11 mouse cellular contexts compared by ENCODE assay signal in the genomic region with DNA sequence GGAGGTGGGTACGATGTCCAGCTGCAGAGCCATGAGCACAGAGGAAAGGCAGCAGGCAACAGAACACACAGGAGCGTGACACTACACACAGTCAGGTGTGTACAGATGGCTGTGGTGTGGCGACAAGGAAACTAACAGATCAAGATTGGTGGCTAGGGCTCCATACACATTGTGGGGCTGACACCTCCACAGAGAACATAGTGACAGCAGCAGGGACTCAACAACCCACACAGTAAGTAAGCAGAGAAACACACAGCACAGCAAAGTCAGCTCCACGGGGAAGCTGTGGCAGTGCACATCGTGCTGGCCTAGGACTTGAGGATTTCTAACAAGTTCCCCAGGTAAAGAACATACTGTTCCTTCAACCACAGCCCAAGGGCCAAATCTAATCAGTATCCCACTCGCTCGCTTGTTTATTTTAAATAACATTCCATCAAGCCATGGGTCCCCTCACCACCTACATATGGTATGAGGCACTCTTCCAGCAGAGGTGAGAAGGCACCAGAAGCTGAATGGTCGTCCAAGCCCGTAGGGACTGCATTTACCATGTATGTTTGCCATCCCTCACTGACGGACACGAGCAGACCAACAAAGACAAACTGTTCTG.
DNase-seq lines count a peak whose midpoint lies in the region; ATAC-seq and TF ChIP-seq lines count a peak whose summit lies in the region.
"Had no signal": no experiment of that assay in that cellular context is flagged by ENCODE, and none has a peak within 500 bp of the region (broad histone marks: within the 10 kb centered on the region; RNA-seq: fewer than 3 reads in every experiment).

No protein-coding gene starts in this region.

- DNase-seq in heart, postnatal 25 days (ENCODE audit: low spot score), result no peak
- no peak for DNase-seq in left cerebral cortex, adult 2 months (ENCODE audit: extremely low spot score in 1 of 2, low spot score in 2 of 2)
- no peak for DNase-seq in left cerebral cortex, postnatal 36 days (ENCODE audit: low spot score in 2 of 2)
- DNase-seq in CD4-positive, CD25-positive, alpha-beta regulatory T cell, adult 2 months (ENCODE audit: low read depth, low spot score), result peak; percentile 31
- no peak for DNase-seq in intestine, embryonic 14.5 days (ENCODE audit: low spot score)
- DNase-seq in urinary bladder, postnatal 4 days (ENCODE audit: low spot score in 2 of 2), result no peak
- DNase-seq: cerebellum, adult 9-10 months had no signal

- TF ChIP-seq CTCF in left cerebral cortex, adult 2 months (IDR thresholded peaks at IDR 0.05), result no peak

- peak overlapping the region; percentile 50; the same call in 1 of the 2 replicates for H3K27ac ChIP-seq in heart, embryonic 11.5 days (ENCODE audit: low read depth, low read length)
- peak overlapping the region; percentile 50 for H3K27ac ChIP-seq in left cerebral cortex, adult 2 months
- H3K27ac ChIP-seq in intestine, embryonic 14.5 days (ENCODE audit: low read depth), result peak overlapping the region; percentile 67
- H3K27ac ChIP-seq: hindbrain, embryonic 10.5 days had no signal

- H3K9ac ChIP-seq in heart, embryonic 11.5 days (ENCODE audit: low read depth, low read length), result no peak overlapping the region
- H3K9ac ChIP-seq in intestine, embryonic 14.5 days (ENCODE audit: low read length), result no peak overlapping the region

- no peak for ATAC-seq in heart, embryonic 11.5 days (replicated peaks; ENCODE audit: insufficient number of reproducible peaks, low FRiP score, low TSS enrichment)
- ATAC-seq in intestine, embryonic 14.5 days (replicated peaks; ENCODE audit: low FRiP score, low TSS enrichment, low read depth), result no peak
- no peak; the same call in 1 of the 2 replicates for ATAC-seq in granulocyte monocyte progenitor cell, adult 5-6 weeks (replicated peaks; ENCODE audit: poor library complexity, severe bottlenecking)
- ATAC-seq: forebrain, embryonic 16.5 days had no signal

- intact Hi-C loops in heart, postnatal 25 days (cut with DNase I), result no loop called here
- intact Hi-C loops in left cerebral cortex, adult 2 months (cut with DNase I), result no loop called here
- intact Hi-C loops in left cerebral cortex, postnatal 36 days (cut with DNase I), result loop anchor here (10.0 kb wide), 1 partner anchor 104 kb away; no protein-coding TSS in a partner anchor

- WGBS in heart, embryonic 11.5 days (ENCODE audit: insufficient replicate concordance), result 67% methylated on average over 11 of the region's 11 CpGs
- WGBS in intestine, embryonic 14.5 days, result 66% methylated on average over 11 of the region's 11 CpGs

- peaks cover 55% of the 10 kb centered on the region for H3K4me1 ChIP-seq in heart, embryonic 11.5 days (ENCODE audit: control insufficient read depth, insufficient read depth, low read length)
- peaks cover 25% of the 10 kb centered on the region for H3K4me1 ChIP-seq in intestine, embryonic 14.5 days (replicated peaks; ENCODE audit: control insufficient read depth, insufficient read depth, low read length)

- no peak overlapping the region for H3K4me3 ChIP-seq in heart, embryonic 11.5 days (ENCODE audit: low read depth, low read length)
- no peak overlapping the region for H3K4me3 ChIP-seq in left cerebral cortex, adult 2 months
- no peak overlapping the region for H3K4me3 ChIP-seq in intestine, embryonic 14.5 days (ENCODE audit: low read depth, low read length)
- H3K4me3 ChIP-seq: hindbrain, embryonic 10.5 days had no signal

- no peak overlapping the region for H3K4me2 ChIP-seq in heart, embryonic 11.5 days
- H3K4me2 ChIP-seq in intestine, embryonic 14.5 days (ENCODE audit: low read length), result no peak overlapping the region

- no peaks in the 10 kb centered on the region for H3K9me3 ChIP-seq in heart, embryonic 11.5 days (replicated peaks; ENCODE audit: control insufficient read depth, low read length)
- H3K9me3 ChIP-seq in intestine, embryonic 14.5 days (ENCODE audit: control insufficient read depth, low read length), result no peaks in the 10 kb centered on the region
- H3K9me3 ChIP-seq: hindbrain, embryonic 10.5 days had no signal

- H3K36me3 ChIP-seq in heart, embryonic 11.5 days (ENCODE audit: control insufficient read depth, insufficient read depth, low read length), result no peaks in the 10 kb centered on the region
- no peaks in the 10 kb centered on the region for H3K36me3 ChIP-seq in intestine, embryonic 14.5 days (ENCODE audit: control insufficient read depth, insufficient read depth, low read length)

- no peaks in the 10 kb centered on the region for H3K27me3 ChIP-seq in heart, embryonic 11.5 days (ENCODE audit: control insufficient read depth, insufficient read depth, low read length)
- no peaks in the 10 kb centered on the region for H3K27me3 ChIP-seq in intestine, embryonic 14.5 days (replicated peaks; ENCODE audit: control insufficient read depth, insufficient read depth, low read length)
